Mouse (Mus musculus): ENCODE results near the gene Ybx3. TPM values are rescaled to one million over a fixed set of nuclear protein-coding genes. Genes with fewer than 3 reads are reported as not detected.

Gene Ybx3
- polyA plus RNA-seq, 1 experiment: 357 TPM

- Histone ChIP-seq H3K9ac (ENCODE audit: low read depth, poor library complexity, severe bottlenecking) (peak overlapping the region; percentile 94), H3K9me3 (replicated peaks; ENCODE audit: control insufficient read depth, insufficient read depth, low read length, poor library complexity, severe bottlenecking) (no peaks in the 10 kb centered on the region), H3K36me3 (ENCODE audit: control insufficient read depth, insufficient read depth, low read length, poor library complexity, severe bottlenecking) (peaks cover 12% of the 10 kb centered on the region; the same call in 1 of the 2 replicates), H3K27ac (ENCODE audit: insufficient read depth, low read length) (peak overlapping the region; percentile 33), H3K4me3 (ENCODE audit: low read depth, low read length) (peak overlapping the region; percentile 82), H3K4me1 (ENCODE audit: control insufficient read depth, insufficient read depth, low read length) (no peaks in the 10 kb centered on the region), H3K27me3 (ENCODE audit: control insufficient read depth, insufficient read depth, low read length, poor library complexity, severe bottlenecking) (no peaks in the 10 kb centered on the region)
- TF ChIP-seq CTCF (IDR thresholded peaks at IDR 0.05; ENCODE audit: low read depth, low read length): no peak
- 0 out of 2 replicates have a peak, but pooled peaks have one; percentile 38 for TF ChIP-seq EP300 (IDR thresholded peaks at IDR 0.05; ENCODE audit: insufficient read depth, low read depth, low read length)
These were observed 846 bp downstream of the Ybx3 start for GRCm38 (mm10) chr6:131387221-131388039.

DNA sequence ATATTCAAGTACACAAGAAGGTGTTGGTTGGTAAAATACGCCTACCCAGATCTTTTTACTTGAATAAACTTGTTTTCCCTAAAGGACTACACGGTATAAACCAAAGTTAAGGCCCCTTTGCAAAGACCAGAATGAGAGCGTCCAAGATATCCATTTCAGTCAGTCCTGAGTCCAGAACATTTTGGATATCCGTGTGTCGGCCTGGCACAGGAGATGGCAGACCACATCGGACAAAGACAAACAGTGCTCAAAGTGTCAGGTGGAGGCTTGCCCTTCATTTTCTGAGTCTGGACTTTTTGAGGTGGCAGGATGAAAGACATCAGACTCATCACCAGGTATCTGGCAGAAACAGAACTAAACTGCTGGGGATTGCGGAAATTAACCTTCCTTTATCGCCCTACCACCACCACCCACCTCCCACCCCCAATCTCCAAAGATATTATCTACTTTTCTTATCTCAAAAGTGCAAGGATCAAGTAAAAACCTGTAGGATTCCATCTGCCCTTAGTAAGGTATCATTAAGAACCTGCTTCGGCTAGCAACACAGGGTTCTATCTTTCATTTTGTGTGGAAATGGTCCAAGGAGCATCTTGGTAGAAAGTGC lies 1.8 kb downstream of the Ybx3 start:
- H3K4me1 ChIP-seq (ENCODE audit: control insufficient read depth, insufficient read depth, low read length): no peaks in the 10 kb centered on the region
- no peak for TF ChIP-seq POLR2A (IDR thresholded peaks at IDR 0.05; ENCODE audit: insufficient read depth, low read length)
- no peak for TF ChIP-seq CTCF (IDR thresholded peaks at IDR 0.05; ENCODE audit: low read depth, low read length)
- TF ChIP-seq EP300 (IDR thresholded peaks at IDR 0.05; ENCODE audit: insufficient read depth, low read depth, low read length): no peak
- peak overlapping the region; percentile 94 for H3K9ac ChIP-seq (ENCODE audit: low read depth, poor library complexity, severe bottlenecking)
- peak overlapping the region; percentile 53 for H3K4me3 ChIP-seq (ENCODE audit: low read depth, low read length)
- H3K27me3 ChIP-seq (ENCODE audit: control insufficient read depth, insufficient read depth, low read length, poor library complexity, severe bottlenecking): no peaks in the 10 kb centered on the region
- peaks cover 12% of the 10 kb centered on the region; the same call in 1 of the 2 replicates for H3K36me3 ChIP-seq (ENCODE audit: control insufficient read depth, insufficient read depth, low read length, poor library complexity, severe bottlenecking)
- no peaks in the 10 kb centered on the region for H3K9me3 ChIP-seq (replicated peaks; ENCODE audit: control insufficient read depth, insufficient read depth, low read length, poor library complexity, severe bottlenecking)
- H3K27ac ChIP-seq (ENCODE audit: insufficient read depth, low read length): no peak overlapping the region

- H3K36me3 ChIP-seq (ENCODE audit: control insufficient read depth, insufficient read depth, low read length, poor library complexity, severe bottlenecking): peaks cover 21% of the 10 kb centered on the region
- H3K27me3 ChIP-seq (ENCODE audit: control insufficient read depth, insufficient read depth, low read length, poor library complexity, severe bottlenecking): no peaks in the 10 kb centered on the region
- TF ChIP-seq CTCF (IDR thresholded peaks at IDR 0.05; ENCODE audit: low read depth, low read length) (no peak), EP300 (IDR thresholded peaks at IDR 0.05; ENCODE audit: insufficient read depth, low read depth, low read length) (no peak), POLR2A (IDR thresholded peaks at IDR 0.05; ENCODE audit: insufficient read depth, low read length) (no peak)
- 0 out of 2 replicates have a peak overlapping the region, but pooled peaks have one; percentile 29 for H3K9ac ChIP-seq (ENCODE audit: low read depth, poor library complexity, severe bottlenecking)
- no peak overlapping the region for H3K27ac ChIP-seq (ENCODE audit: insufficient read depth, low read length)
- no peaks in the 10 kb centered on the region for H3K4me1 ChIP-seq (ENCODE audit: control insufficient read depth, insufficient read depth, low read length)
- peak overlapping the region; percentile 38 for H3K4me3 ChIP-seq (ENCODE audit: low read depth, low read length)
- H3K9me3 ChIP-seq (replicated peaks; ENCODE audit: control insufficient read depth, insufficient read depth, low read length, poor library complexity, severe bottlenecking): no peaks in the 10 kb centered on the region
These were observed 2.8 kb downstream of the Ybx3 start for GRCm38 (mm10) chr6:131385469-131385868.

DNA sequence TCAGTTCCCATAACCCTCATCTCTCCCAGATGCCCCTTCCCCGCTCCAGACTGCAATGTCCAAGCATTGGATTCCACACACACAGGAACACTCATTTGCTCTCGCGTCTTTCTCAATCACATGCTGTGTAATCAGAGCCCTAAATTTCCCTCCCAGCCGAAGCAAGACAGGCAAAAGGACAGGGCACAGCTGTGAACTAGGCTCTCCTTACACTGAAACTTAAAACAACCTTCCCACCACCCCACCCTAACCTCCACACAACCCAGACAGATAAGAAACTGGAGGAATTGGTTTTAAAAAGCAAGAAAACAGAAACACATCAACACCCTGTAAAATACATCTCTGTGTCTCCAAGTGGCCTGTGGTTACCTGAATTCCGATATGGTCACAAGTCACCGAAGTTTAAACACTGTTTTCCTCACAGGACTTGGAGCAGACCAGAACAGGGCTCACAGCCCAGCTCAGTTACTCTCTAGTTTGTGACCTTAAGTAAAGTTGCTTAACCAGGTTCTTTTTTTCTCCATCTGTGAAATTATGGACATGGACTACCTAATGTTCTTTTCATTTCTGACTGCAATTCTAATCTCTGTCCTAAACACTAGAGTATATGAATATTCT lies 4.5 kb downstream of the Ybx3 start:
- Histone ChIP-seq H3K4me3 (ENCODE audit: low read depth, low read length) (no peak overlapping the region), H3K27me3 (ENCODE audit: control insufficient read depth, insufficient read depth, low read length, poor library complexity, severe bottlenecking) (no peaks in the 10 kb centered on the region), H3K9me3 (replicated peaks; ENCODE audit: control insufficient read depth, insufficient read depth, low read length, poor library complexity, severe bottlenecking) (no peaks in the 10 kb centered on the region), H3K27ac (ENCODE audit: insufficient read depth, low read length) (peak overlapping the region; percentile 22; the same call in 1 of the 2 replicates), H3K4me1 (ENCODE audit: control insufficient read depth, insufficient read depth, low read length) (no peaks in the 10 kb centered on the region), H3K36me3 (ENCODE audit: control insufficient read depth, insufficient read depth, low read length, poor library complexity, severe bottlenecking) (peaks cover 38% of the 10 kb centered on the region), H3K9ac (ENCODE audit: low read depth, poor library complexity, severe bottlenecking) (peak overlapping the region; percentile 38)
- TF ChIP-seq EP300 (IDR thresholded peaks at IDR 0.05; ENCODE audit: insufficient read depth, low read depth, low read length): no peak
- no peak for TF ChIP-seq CTCF (IDR thresholded peaks at IDR 0.05; ENCODE audit: low read depth, low read length)
- no peak for TF ChIP-seq POLR2A (IDR thresholded peaks at IDR 0.05; ENCODE audit: insufficient read depth, low read length)

GRCm38 (mm10) chr6:131382984-131383337 lies 5.3 kb downstream of the Ybx3 start:
- TF ChIP-seq EP300 (IDR thresholded peaks at IDR 0.05; ENCODE audit: insufficient read depth, low read depth, low read length) (no peak), POLR2A (IDR thresholded peaks at IDR 0.05; ENCODE audit: insufficient read depth, low read length) (no peak)
- Histone ChIP-seq H3K27ac (ENCODE audit: insufficient read depth, low read length) (peak overlapping the region; percentile 87), H3K9ac (ENCODE audit: low read depth, poor library complexity, severe bottlenecking) (peak overlapping the region; percentile 38)

More at GRCm38 (mm10) chr6:131382984-131383337, 5.3 kb downstream of the Ybx3 start:
- Histone ChIP-seq H3K4me3 (ENCODE audit: low read depth, low read length) (no peak overlapping the region), H3K9me3 (replicated peaks; ENCODE audit: control insufficient read depth, insufficient read depth, low read length, poor library complexity, severe bottlenecking) (no peaks in the 10 kb centered on the region), H3K27me3 (ENCODE audit: control insufficient read depth, insufficient read depth, low read length, poor library complexity, severe bottlenecking) (no peaks in the 10 kb centered on the region), H3K4me1 (ENCODE audit: control insufficient read depth, insufficient read depth, low read length) (peaks cover 1% of the 10 kb centered on the region), H3K36me3 (ENCODE audit: control insufficient read depth, insufficient read depth, low read length, poor library complexity, severe bottlenecking) (peaks cover 46% of the 10 kb centered on the region)

All from ES-Bruce4 (cell line).